Mouse (Mus musculus): ENCODE results near the gene Camta1. TPM values are rescaled to one million over a fixed set of nuclear protein-coding genes. Genes with fewer than 3 reads are reported as not detected.

Camta1 gene
- polyA plus RNA-seq, 1 experiment: 7.7 TPM

- TF ChIP-seq CTCF (conservative IDR thresholded peaks at IDR 0.05; ENCODE audit: insufficient read depth, insufficient read length, low read depth, low read length) (no peak), POLR2A (IDR thresholded peaks at IDR 0.05; ENCODE audit: low read depth, low read length) (no peak)
- H3K4me3 ChIP-seq (ENCODE audit: insufficient read depth, low read depth, low read length): no peak overlapping the region
- no peak for DNase-seq
These were observed 40.5 kb upstream of the Camta1 start for GRCm38 (mm10) chr4:151902046-151902688.

GRCm38 (mm10) chr4:151901422-151901821 is 39.7 kb upstream of the Camta1 start:
- no peaks in the 10 kb centered on the region for H3K36me3 ChIP-seq (ENCODE audit: control insufficient read depth, insufficient read depth, low read length)
- H3K27ac ChIP-seq (ENCODE audit: insufficient read depth, low read depth, low read length): 0 out of 2 replicates have a peak overlapping the region, but pooled peaks have one; percentile 82
- no peaks in the 10 kb centered on the region for H3K27me3 ChIP-seq (replicated peaks; ENCODE audit: control insufficient read depth, insufficient read depth, low read length)
- 60% methylated on average over 11 of the region's 11 CpGs for WGBS
- H3K4me3 ChIP-seq (ENCODE audit: insufficient read depth, low read depth, low read length): no peak overlapping the region
- TF ChIP-seq POLR2A (IDR thresholded peaks at IDR 0.05; ENCODE audit: low read depth, low read length): no peak
- TF ChIP-seq CTCF (conservative IDR thresholded peaks at IDR 0.05; ENCODE audit: insufficient read depth, insufficient read length, low read depth, low read length): peak; percentile 42
- DNase-seq: peak; percentile 53
- H3K4me1 ChIP-seq (ENCODE audit: control insufficient read depth, insufficient read depth, low read length): 0 out of 2 replicates have a peak, but pooled peaks cover 6% of the 10 kb centered on the region

More at GRCm38 (mm10) chr4:151902046-151902688, 40.5 kb upstream of the Camta1 start:
- H3K36me3 ChIP-seq (ENCODE audit: control insufficient read depth, insufficient read depth, low read length): no peaks in the 10 kb centered on the region
- no peaks in the 10 kb centered on the region for H3K27me3 ChIP-seq (replicated peaks; ENCODE audit: control insufficient read depth, insufficient read depth, low read length)
- 0 out of 2 replicates have a peak, but pooled peaks cover 6% of the 10 kb centered on the region for H3K4me1 ChIP-seq (ENCODE audit: control insufficient read depth, insufficient read depth, low read length)
- WGBS: 52% methylated on average over 17 of the region's 17 CpGs
- H3K27ac ChIP-seq (ENCODE audit: insufficient read depth, low read depth, low read length): peak overlapping the region; percentile 82

GRCm38 (mm10) chr4:151900735-151901134 is 39.1 kb upstream of the Camta1 start:
- TF ChIP-seq POLR2A (IDR thresholded peaks at IDR 0.05; ENCODE audit: low read depth, low read length) (no peak), CTCF (conservative IDR thresholded peaks at IDR 0.05; ENCODE audit: insufficient read depth, insufficient read length, low read depth, low read length) (no peak)
- Histone ChIP-seq H3K36me3 (ENCODE audit: control insufficient read depth, insufficient read depth, low read length) (no peaks in the 10 kb centered on the region), H3K4me3 (ENCODE audit: insufficient read depth, low read depth, low read length) (no peak overlapping the region), H3K27me3 (replicated peaks; ENCODE audit: control insufficient read depth, insufficient read depth, low read length) (no peaks in the 10 kb centered on the region), H3K4me1 (ENCODE audit: control insufficient read depth, insufficient read depth, low read length) (0 out of 2 replicates have a peak, but pooled peaks cover 6% of the 10 kb centered on the region), H3K27ac (ENCODE audit: insufficient read depth, low read depth, low read length) (no peak overlapping the region)
- 75% methylated on average over 6 of the region's 6 CpGs for WGBS
- DNase-seq: no peak

GRCm38 (mm10) chr4:151899707-151900384 is 38.2 kb upstream of the Camta1 start:
- peak; percentile 42 for TF ChIP-seq CTCF (conservative IDR thresholded peaks at IDR 0.05; ENCODE audit: insufficient read depth, insufficient read length, low read depth, low read length)
- no peak for TF ChIP-seq POLR2A (IDR thresholded peaks at IDR 0.05; ENCODE audit: low read depth, low read length)
- H3K36me3 ChIP-seq (ENCODE audit: control insufficient read depth, insufficient read depth, low read length): no peaks in the 10 kb centered on the region
- H3K4me3 ChIP-seq (ENCODE audit: insufficient read depth, low read depth, low read length): no peak overlapping the region
- H3K27ac ChIP-seq (ENCODE audit: insufficient read depth, low read depth, low read length): no peak overlapping the region
- H3K4me1 ChIP-seq (ENCODE audit: control insufficient read depth, insufficient read depth, low read length): 0 out of 2 replicates have a peak, but pooled peaks cover 6% of the 10 kb centered on the region
- 76% methylated on average over 11 of the region's 11 CpGs for WGBS
- no peak for DNase-seq
- H3K27me3 ChIP-seq (replicated peaks; ENCODE audit: control insufficient read depth, insufficient read depth, low read length): no peaks in the 10 kb centered on the region

- Histone ChIP-seq H3K4me1 (ENCODE audit: control insufficient read depth, insufficient read depth, low read length) (0 out of 2 replicates have a peak, but pooled peaks cover 6% of the 10 kb centered on the region), H3K27ac (ENCODE audit: insufficient read depth, low read depth, low read length) (no peak overlapping the region), H3K36me3 (ENCODE audit: control insufficient read depth, insufficient read depth, low read length) (no peaks in the 10 kb centered on the region), H3K27me3 (replicated peaks; ENCODE audit: control insufficient read depth, insufficient read depth, low read length) (no peaks in the 10 kb centered on the region), H3K4me3 (ENCODE audit: insufficient read depth, low read depth, low read length) (no peak overlapping the region)
- 41% methylated on average over 13 of the region's 13 CpGs for WGBS
- TF ChIP-seq CTCF (conservative IDR thresholded peaks at IDR 0.05; ENCODE audit: insufficient read depth, insufficient read length, low read depth, low read length) (no peak), POLR2A (IDR thresholded peaks at IDR 0.05; ENCODE audit: low read depth, low read length) (no peak)
- no peak for DNase-seq
These were observed 37.0 kb upstream of the Camta1 start for GRCm38 (mm10) chr4:151898600-151899245.

GRCm38 (mm10) chr4:151897069-151897617 is 35.5 kb upstream of the Camta1 start:
- Histone ChIP-seq H3K36me3 (ENCODE audit: control insufficient read depth, insufficient read depth, low read length) (no peaks in the 10 kb centered on the region), H3K4me3 (ENCODE audit: insufficient read depth, low read depth, low read length) (no peak overlapping the region), H3K4me1 (ENCODE audit: control insufficient read depth, insufficient read depth, low read length) (no peaks in the 10 kb centered on the region), H3K27ac (ENCODE audit: insufficient read depth, low read depth, low read length) (no peak overlapping the region), H3K27me3 (replicated peaks; ENCODE audit: control insufficient read depth, insufficient read depth, low read length) (no peaks in the 10 kb centered on the region)
- TF ChIP-seq CTCF (conservative IDR thresholded peaks at IDR 0.05; ENCODE audit: insufficient read depth, insufficient read length, low read depth, low read length) (0 out of 2 replicates have a peak, but pooled peaks have one; percentile 17), POLR2A (IDR thresholded peaks at IDR 0.05; ENCODE audit: low read depth, low read length) (no peak)
- no peak for DNase-seq
- 77% methylated on average over 9 of the region's 9 CpGs for WGBS
